Mouse (Mus musculus): Measurements from ENCODE around the gene Lypd8.
"Not testable (repeated sequence)": the region's sequence is repeated elsewhere in the genome, so short reads cannot be mapped to it uniquely, and the experiment has no call there.

Gene Lypd8

DNA sequence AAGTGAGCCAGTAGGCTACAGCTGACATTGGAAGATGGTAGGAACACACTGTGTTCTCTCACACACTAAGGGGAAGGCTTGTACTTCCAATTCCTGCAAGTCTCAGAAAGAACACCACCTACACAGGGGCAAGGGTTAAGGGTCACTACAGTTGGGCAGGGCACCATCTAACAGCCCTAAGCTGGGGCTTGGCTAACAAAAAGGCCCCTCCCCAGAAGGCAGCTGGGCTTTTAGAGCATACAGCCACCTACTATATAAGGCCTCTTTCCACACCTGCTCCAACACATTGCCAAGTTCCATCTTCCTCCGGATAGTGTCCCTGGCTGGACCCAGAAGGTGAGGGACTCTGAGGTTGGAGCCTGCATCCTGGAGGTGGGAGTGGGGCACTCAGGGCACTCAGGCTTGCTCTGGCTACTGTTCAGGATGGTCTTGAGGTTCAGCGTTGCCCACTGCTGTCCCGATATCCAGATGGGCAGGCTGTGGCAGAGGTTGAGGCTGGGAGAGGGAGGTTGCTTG, at the start of gene Lypd8:
Gene Lypd8, plus strand, starts transcription at position 281 of the 516 bp plus-strand sequence.
- DNase-seq, result no peak

DNA sequence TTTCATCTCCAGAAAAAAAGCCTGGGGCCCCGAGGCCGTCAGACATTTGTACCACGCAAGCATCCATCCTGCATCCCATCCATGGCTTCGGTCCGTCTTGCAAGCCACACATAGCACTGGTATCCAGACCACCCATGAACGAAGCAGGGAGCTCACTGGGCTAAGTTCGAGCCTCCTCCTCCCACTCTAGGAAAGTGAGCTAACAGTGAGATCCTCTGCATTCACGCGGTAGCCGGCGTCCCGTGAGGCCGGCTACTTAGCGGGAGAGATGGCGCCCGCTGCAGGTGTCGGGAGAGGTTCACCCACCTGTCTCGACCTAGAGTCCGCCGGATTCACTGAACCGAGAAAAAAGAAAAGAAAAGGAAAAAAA, 49.0 kb upstream of the Lypd8 start:
- peak; percentile 5 for DNase-seq

- peak; percentile 91 for DNase-seq
These were observed 48.3 kb upstream of the Lypd8 start, which contains the start of the genes Zfp672 and Sh3bp5l for GRCm38 (mm10) chr11:58330276-58331148. Zfp672 (minus strand) TSS chr11:58330339. Sh3bp5l (plus strand) TSS chr11:58330724.

DNA sequence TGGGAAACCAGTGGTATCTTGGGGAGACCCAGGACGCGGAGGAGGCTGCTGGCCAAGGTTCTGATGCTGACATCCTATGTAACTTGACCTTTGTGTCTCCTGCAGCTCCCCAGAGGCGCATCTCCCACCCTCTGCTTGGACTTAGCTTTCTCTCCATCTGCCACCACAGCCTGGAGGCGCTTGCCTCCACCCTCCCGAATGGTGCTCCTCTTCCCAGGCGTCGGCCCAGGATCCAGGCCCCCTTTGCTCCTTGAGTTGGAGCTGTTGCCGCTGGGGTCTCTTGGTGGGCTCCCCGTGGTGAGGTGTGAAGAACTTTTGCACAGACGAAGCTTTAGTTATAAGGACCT, 47.7 kb upstream of the Lypd8 start:
- no peak for DNase-seq

DNA sequence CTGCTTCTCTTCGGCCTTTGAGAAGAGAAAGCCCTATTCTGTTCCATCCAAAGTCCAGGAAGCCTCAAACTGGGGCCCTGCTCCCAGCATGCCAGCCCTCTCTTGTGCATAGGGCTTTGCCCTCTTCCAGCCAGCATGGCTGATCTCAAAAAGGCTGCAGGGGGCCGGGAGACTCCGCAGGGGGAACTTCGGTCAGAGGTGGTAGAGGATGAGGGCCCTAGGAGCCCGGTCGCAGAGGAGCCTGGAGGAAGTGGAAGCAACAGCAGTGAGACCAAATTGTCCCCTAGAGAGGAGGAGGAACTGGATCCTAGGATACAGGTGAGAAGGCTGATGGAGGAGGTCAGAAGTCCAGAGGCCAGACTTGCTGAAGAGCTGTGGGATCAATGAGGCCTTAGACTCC, 47.3 kb upstream of the Lypd8 start:
- no peak for DNase-seq

- peak; percentile 47 for DNase-seq
These were observed 44.1 kb upstream of the Lypd8 start for GRCm38 (mm10) chr11:58334746-58335145.

DNA sequence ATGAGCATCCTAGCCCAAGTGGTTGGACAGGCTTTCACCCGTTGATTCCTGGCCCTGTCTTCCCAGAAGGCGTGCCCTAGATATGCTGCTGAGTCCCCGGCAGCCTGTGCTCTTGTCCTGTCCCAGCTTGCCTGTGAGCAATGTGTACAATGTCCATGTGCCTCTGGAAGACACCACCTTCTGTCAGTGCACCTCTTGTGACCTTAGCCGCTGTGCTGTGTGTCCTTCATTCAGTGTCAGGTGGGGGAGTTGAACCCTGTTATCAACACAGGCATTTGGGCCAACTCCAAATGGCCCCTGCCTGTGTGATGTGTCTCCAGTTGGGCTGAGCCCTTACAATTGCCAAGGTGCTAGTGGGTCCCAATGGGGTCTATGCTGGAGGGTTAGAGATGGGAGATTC, 32.1 kb upstream of the Lypd8 start:
- no peak for DNase-seq

- DNase-seq, result no peak
These were observed 28.2 kb upstream of the Lypd8 start for GRCm38 (mm10) chr11:58350628-58351027.

GRCm38 (mm10) chr11:58351179-58351578, 27.7 kb upstream of the Lypd8 start:
- no peak for DNase-seq

GRCm38 (mm10) chr11:58352681-58353548, 25.9 kb upstream of the Lypd8 start:
- DNase-seq, result no peak

DNA sequence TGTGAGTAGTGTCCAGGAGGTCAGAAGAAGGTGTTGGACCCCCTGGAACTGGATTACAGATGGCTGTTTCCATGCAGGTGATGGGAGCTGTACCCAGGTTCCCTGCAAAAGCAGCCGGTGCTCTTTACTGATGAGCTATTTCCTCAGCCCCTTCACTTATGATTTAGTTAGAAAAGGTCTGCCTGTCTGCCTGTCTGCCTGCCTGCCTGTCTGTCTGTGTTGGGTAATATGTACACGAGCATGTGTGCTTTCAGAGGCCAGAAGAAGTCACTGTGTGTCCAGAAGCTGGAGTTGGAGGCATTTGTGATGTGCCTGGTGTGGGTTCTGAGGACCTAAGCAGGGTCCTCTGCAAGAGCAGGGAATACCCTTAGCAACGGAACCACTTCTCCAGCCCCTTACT, 25.1 kb upstream of the Lypd8 start:
- DNase-seq, result no peak

DNA sequence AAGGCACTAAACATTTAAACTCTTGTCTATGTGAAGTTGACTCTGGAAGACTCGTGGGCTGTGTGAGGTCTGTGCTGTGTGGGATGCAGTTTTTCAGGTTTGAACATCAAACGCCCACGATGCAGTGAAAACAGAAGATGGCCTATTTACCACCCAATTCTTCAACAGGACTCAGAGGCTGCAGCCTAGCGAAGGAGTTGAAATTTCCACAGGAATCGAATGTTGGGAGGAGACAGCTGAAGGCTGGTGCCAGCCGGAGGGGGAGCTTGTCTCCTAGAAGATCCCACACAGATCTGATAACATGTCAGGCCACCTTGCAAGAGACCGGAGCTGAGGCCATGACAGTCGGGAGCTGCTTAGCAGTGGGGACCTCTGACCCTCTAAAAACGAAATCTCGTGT, 24.4 kb upstream of the Lypd8 start:
- DNase-seq, result no peak

- DNase-seq, result no peak
These were observed 23.9 kb upstream of the Lypd8 start for GRCm38 (mm10) chr11:58354927-58355326.

DNA sequence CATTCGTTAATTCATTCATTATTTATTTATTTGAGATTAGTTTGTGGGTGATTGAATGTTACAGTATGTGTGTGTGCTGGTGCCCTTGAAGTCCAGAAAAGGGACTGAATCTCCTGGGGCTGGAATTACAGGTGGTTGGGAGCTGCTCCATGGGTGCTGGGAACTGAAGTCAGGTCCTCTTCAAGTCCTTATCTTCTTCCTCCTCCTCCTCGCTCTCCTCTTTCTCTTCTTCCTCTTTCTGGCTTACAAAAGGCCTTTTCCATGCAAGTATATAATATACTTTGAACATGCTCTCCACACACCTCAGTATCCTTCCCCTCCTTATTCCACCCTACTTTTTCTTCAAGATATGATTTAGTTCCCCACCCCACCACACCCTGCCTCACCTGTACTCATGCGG, 21.8 kb upstream of the Lypd8 start:
- no peak for DNase-seq

GRCm38 (mm10) chr11:58357844-58358534, 20.9 kb upstream of the Lypd8 start:
- DNase-seq, result no peak

DNA sequence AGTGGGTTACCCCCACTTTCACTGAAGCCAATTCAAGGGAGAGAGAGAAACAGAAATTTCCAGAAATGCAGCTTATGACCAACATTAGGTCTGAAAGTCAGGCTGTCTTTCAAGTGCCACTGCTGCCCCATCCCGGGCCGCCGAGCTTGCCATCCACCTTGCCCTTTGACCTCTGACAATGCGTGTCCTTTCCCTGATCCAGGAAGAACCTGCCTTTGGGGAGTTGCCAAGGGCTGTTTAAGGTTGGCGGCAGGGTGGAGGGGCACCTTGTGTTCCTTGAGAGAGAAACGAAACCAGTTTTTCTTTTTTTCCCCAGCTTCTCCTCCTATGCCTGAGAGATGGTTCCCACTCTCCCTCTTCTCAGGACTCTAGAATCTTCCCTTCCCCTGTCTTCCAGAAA, 16.3 kb upstream of the Lypd8 start:
- not testable (repeated sequence) for DNase-seq

- DNase-seq, result no peak
These were observed 14.4 kb upstream of the Lypd8 start for GRCm38 (mm10) chr11:58364454-58364853.

DNA sequence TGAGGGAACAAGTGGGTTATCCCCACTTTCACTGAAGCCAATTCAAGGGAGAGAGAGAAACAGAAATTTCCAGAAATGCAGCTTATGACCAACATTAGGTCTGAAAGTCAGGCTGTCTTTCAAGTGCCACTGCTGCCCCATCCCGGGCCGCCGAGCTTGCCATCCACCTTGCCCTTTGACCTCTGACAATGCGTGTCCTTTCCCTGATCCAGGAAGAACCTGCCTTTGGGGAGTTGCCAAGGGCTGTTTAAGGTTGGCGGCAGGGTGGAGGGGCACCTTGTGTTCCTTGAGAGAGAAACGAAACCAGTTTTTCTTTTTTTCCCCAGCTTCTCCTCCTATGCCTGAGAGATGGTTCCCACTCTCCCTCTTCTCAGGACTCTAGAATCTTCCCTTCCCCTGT, 12.7 kb upstream of the Lypd8 start:
- not testable (repeated sequence) for DNase-seq

GRCm38 (mm10) chr11:58377273-58377672, 1.6 kb upstream of the Lypd8 start:
- no peak for DNase-seq

GRCm38 (mm10) chr11:58377686-58378085, 1.2 kb upstream of the Lypd8 start:
- no peak for DNase-seq

DNA sequence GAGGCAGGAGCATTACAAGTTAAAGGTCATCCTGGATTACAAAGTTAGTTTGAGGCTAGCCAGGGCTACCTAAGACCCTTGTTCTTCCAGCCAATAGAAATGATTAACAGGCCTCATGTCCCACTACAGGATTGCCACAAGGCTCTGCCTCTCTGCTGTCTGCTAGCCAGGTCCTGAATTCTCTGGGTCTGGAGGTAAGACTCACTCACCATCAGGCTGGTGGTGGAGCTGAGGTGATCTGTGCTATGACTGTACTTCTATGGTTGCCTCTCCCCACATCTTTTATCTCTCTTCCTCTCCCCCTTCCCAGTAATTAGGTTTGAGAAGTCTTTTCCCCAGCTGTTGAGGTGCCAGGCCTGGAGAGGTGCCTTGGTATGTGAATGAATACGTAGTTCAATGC, 673 bp downstream of the Lypd8 start:
- DNase-seq, result no peak

- no peak for DNase-seq
These were observed 3.6 kb downstream of the Lypd8 start for GRCm38 (mm10) chr11:58382471-58382870.
